Mouse (Mus musculus) E14TG2a.4 (cell line): ENCODE measurements at regions not wholly inside any gene's neighbourhood (a gene's known extent, or its start where the extent isn't known, plus 50 kb on each side); places are given as distances from the start of the nearest gene placed in this dataset.

Experiments
- H3K27me3 ChIP-seq: 2 replicates; pipeline ENCODE4 v1.6.1; 2014; ENCODE audit warnings: low read length, control low read depth; ENCODE audit not compliant: insufficient read depth
- H3K36me3 ChIP-seq: 2 replicates; pipeline ENCODE4 v1.6.1; 2014; ENCODE audit warnings: low read length, control low read depth; ENCODE audit not compliant: insufficient read depth
- H3K4me1 ChIP-seq: replicated peaks from 2 replicates; pipeline ENCODE4 v1.6.1; 2014; ENCODE audit warnings: low read depth, low read length, control low read depth
- H3K4me3 ChIP-seq: replicated peaks from 2 replicates; pipeline ENCODE4 v1.5.1; 2014; ENCODE audit warnings: mild to moderate bottlenecking, low read length
- H3K9me3 ChIP-seq: 2 replicates; pipeline ENCODE4 v1.6.1; 2014; ENCODE audit warnings: low read length, control low read depth
- CTCF ChIP-seq: conservative IDR thresholded peaks from 2 replicates; pipeline ENCODE4 v1.5.1; 2014; ENCODE audit warnings: low read length
- NANOG ChIP-seq: IDR thresholded peaks from 2 replicates; pipeline ENCODE4 v1.6.1; 2014; ENCODE audit warnings: borderline replicate concordance, low read length, mixed read lengths
- POU5F1 ChIP-seq: IDR thresholded peaks from 2 replicates; pipeline ENCODE4 v1.6.1; 2014; ENCODE audit warnings: low read length, borderline replicate concordance

GRCm38 (mm10) chr8:117959501-117959900, 157.8 kb upstream of the Mphosph6 start:
- peaks cover 2% of the 10 kb centered on the region for H3K9me3 ChIP-seq

DNA sequence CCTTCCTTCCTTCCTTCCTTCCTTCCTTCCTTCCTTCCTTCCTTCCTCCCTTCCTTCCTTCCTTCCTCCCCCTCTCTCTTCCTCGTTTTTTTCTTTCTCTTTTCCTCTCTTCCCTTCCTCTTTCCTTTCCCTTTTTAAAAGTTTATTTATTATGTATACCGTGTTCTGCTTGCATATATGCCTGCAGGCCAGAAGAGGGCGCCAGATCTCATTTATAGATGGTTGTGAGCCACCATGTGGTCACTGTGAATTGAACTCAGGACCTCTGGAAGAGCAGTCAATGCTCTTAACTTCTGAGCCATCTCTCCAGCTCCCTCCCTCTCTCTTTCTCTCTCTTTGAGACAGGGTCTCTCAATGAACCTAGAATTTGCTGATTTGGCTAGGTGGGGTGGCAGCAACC, 157.2 kb upstream of the Mphosph6 start:
- H3K36me3 ChIP-seq: no peaks in the 10 kb centered on the region
- no peaks in the 10 kb centered on the region for H3K9me3 ChIP-seq
- peaks cover 8% of the 10 kb centered on the region for H3K27me3 ChIP-seq
- no peaks in the 10 kb centered on the region for H3K4me1 ChIP-seq
- no peak overlapping the region for H3K4me3 ChIP-seq
- no peak for TF ChIP-seq POU5F1
- peak; percentile 30; the same call in 1 of the 2 replicates for TF ChIP-seq CTCF
- no peak for TF ChIP-seq NANOG

More at GRCm38 (mm10) chr8:117959501-117959900, 157.8 kb upstream of the Mphosph6 start:
- Histone ChIP-seq H3K27me3 (peaks cover 5% of the 10 kb centered on the region), H3K4me1 (no peaks in the 10 kb centered on the region), H3K36me3 (no peaks in the 10 kb centered on the region), H3K4me3 (no peak overlapping the region)
- TF ChIP-seq NANOG (no peak), POU5F1 (no peak), CTCF (no peak)

- Histone ChIP-seq H3K4me3 (no peak overlapping the region), H3K27me3 (peaks cover 12% of the 10 kb centered on the region), H3K9me3 (no peaks in the 10 kb centered on the region), H3K36me3 (no peaks in the 10 kb centered on the region), H3K4me1 (peaks cover 21% of the 10 kb centered on the region)
- TF ChIP-seq POU5F1 (no peak), CTCF (no peak), NANOG (no peak)
These were observed 149.9 kb upstream of the Mphosph6 start for GRCm38 (mm10) chr8:117951656-117952055.

GRCm38 (mm10) chr8:117946540-117946939, 144.8 kb upstream of the Mphosph6 start:
- no peak overlapping the region for H3K4me3 ChIP-seq
- no peaks in the 10 kb centered on the region for H3K9me3 ChIP-seq
- no peaks in the 10 kb centered on the region for H3K27me3 ChIP-seq
- H3K4me1 ChIP-seq: peaks cover 14% of the 10 kb centered on the region
- H3K36me3 ChIP-seq: no peaks in the 10 kb centered on the region
- TF ChIP-seq NANOG (no peak), POU5F1 (no peak), CTCF (no peak)

DNA sequence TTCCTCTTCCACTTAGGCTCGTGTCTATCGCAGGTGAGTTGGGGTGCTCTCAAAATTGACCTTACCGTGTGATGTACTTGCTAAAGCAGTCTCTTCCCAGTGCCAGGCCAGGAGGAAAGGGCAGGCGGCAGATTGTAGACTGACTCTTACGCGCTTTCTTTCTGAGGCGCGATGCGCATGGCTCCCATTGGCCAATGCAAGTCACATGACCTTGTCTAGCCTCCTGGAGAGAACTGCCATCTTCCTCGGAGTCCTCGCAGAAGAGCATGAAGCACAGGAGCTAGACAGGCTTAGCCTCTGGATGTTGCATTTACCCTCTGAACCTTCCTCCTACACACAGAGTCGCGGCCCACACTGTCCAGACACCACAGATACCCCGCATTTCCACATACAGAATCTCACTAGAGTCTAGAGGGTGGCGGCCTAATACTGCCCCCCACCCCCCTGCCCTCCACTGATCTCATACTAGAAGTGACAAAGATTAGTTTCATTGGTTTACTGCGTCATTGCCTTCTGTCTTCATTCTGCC, 132.9 kb upstream of the Mphosph6 start:
- no peaks in the 10 kb centered on the region for H3K9me3 ChIP-seq
- TF ChIP-seq CTCF: no peak
- TF ChIP-seq POU5F1: no peak
- TF ChIP-seq NANOG: no peak
- H3K4me1 ChIP-seq: no peaks in the 10 kb centered on the region; the same call in 1 of the 2 replicates
- H3K4me3 ChIP-seq: no peak overlapping the region
- no peaks in the 10 kb centered on the region; the same call in 1 of the 2 replicates for H3K27me3 ChIP-seq
- no peaks in the 10 kb centered on the region for H3K36me3 ChIP-seq

GRCm38 (mm10) chr8:117930687-117931086, 128.9 kb upstream of the Mphosph6 start:
- no peak overlapping the region for H3K4me3 ChIP-seq
- H3K9me3 ChIP-seq: no peaks in the 10 kb centered on the region; the same call in 1 of the 2 replicates
- no peaks in the 10 kb centered on the region; the same call in 1 of the 2 replicates for H3K4me1 ChIP-seq
- peaks cover 4% of the 10 kb centered on the region; the same call in 1 of the 2 replicates for H3K27me3 ChIP-seq
- H3K36me3 ChIP-seq: no peaks in the 10 kb centered on the region
- TF ChIP-seq POU5F1 (no peak), NANOG (no peak), CTCF (peak; percentile 79)

GRCm38 (mm10) chr8:117929606-117930005, 127.9 kb upstream of the Mphosph6 start:
- no peaks in the 10 kb centered on the region; the same call in 1 of the 2 replicates for H3K9me3 ChIP-seq
- H3K4me1 ChIP-seq: no peaks in the 10 kb centered on the region; the same call in 1 of the 2 replicates
- peaks cover 4% of the 10 kb centered on the region; the same call in 1 of the 2 replicates for H3K27me3 ChIP-seq
- no peaks in the 10 kb centered on the region for H3K36me3 ChIP-seq
- TF ChIP-seq POU5F1 (no peak), NANOG (no peak), CTCF (no peak)
- no peak overlapping the region for H3K4me3 ChIP-seq

DNA sequence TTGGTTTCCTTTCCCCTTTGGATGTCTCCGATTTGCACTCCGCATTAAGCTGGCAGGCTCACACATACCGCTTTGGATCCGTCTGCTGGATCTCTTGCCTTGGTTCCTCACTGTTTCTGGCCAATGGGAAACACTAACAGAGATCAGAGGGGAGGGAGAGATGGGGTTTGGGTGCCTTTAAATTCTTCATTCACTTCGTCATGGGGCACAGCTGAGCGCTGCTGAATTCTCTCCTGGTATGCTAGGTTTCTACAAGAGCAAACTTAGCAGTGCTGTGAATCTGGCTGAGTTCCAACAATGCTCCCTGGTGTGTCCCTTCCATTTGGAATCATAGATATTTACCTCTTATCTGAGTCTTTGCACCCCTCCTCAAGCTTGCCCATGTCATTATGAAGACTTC, 121.6 kb upstream of the Mphosph6 start:
- TF ChIP-seq CTCF: no peak
- H3K9me3 ChIP-seq: peaks cover 7% of the 10 kb centered on the region

GRCm38 (mm10) chr8:117903052-117903451, 101.3 kb upstream of the Mphosph6 start:
- Histone ChIP-seq H3K27me3 (peaks cover 27% of the 10 kb centered on the region), H3K9me3 (no peaks in the 10 kb centered on the region), H3K36me3 (no peaks in the 10 kb centered on the region), H3K4me3 (no peak overlapping the region), H3K4me1 (no peaks in the 10 kb centered on the region)
- TF ChIP-seq CTCF: no peak
- TF ChIP-seq NANOG: no peak
- no peak for TF ChIP-seq POU5F1

More for the DNA sequence above, 121.6 kb upstream of the Mphosph6 start:
- Histone ChIP-seq H3K4me1 (no peaks in the 10 kb centered on the region), H3K27me3 (peaks cover 15% of the 10 kb centered on the region), H3K36me3 (no peaks in the 10 kb centered on the region), H3K4me3 (no peak overlapping the region)
